Mouse (Mus musculus): ENCODE data around the gene Ppp1r1b. TPM values are rescaled to one million over a fixed set of nuclear protein-coding genes. Genes with fewer than 3 reads are reported as not detected.

Gene Ppp1r1b
- polyA plus RNA-seq, 1 experiment, result 0.34 TPM

- H3K27me3 ChIP-seq (replicated peaks), result peaks cover 99% of the 10 kb centered on the region
These were observed 27.2 kb upstream of the Ppp1r1b start for GRCm38 (mm10) chr11:98320806-98321676.

GRCm38 (mm10) chr11:98321677-98322003 is 26.6 kb upstream of the Ppp1r1b start:
- Histone ChIP-seq H3K4me3 (replicated peaks) (no peak overlapping the region), H3K27me3 (replicated peaks) (peaks cover 98% of the 10 kb centered on the region)
- TF ChIP-seq FLI1 (IDR thresholded peaks at IDR 0.05; ENCODE audit: low read length), result no peak
- no peak for TF ChIP-seq GATA1 (IDR thresholded peaks at IDR 0.05; ENCODE audit: borderline replicate concordance, low read length)

More at GRCm38 (mm10) chr11:98320806-98321676, 27.2 kb upstream of the Ppp1r1b start:
- Histone ChIP-seq H3K9me3 (no peaks in the 10 kb centered on the region), H3K4me1 (no peaks in the 10 kb centered on the region), H3K4me3 (replicated peaks) (no peak overlapping the region), H3K36me3 (replicated peaks; ENCODE audit: low read length) (no peaks in the 10 kb centered on the region)
- TF ChIP-seq GATA1 (IDR thresholded peaks at IDR 0.05; ENCODE audit: borderline replicate concordance, low read length) (no peak), FLI1 (IDR thresholded peaks at IDR 0.05; ENCODE audit: low read length) (no peak)

GRCm38 (mm10) chr11:98322159-98322558 is 26.0 kb upstream of the Ppp1r1b start:
- peaks cover 98% of the 10 kb centered on the region for H3K27me3 ChIP-seq (replicated peaks)
- H3K4me3 ChIP-seq (replicated peaks), result no peak overlapping the region
- H3K36me3 ChIP-seq (replicated peaks; ENCODE audit: low read length), result no peaks in the 10 kb centered on the region
- TF ChIP-seq FLI1 (IDR thresholded peaks at IDR 0.05; ENCODE audit: low read length) (no peak), GATA1 (IDR thresholded peaks at IDR 0.05; ENCODE audit: borderline replicate concordance, low read length) (no peak)
- peaks cover 4% of the 10 kb centered on the region for H3K4me1 ChIP-seq
- H3K9me3 ChIP-seq, result no peaks in the 10 kb centered on the region

More at GRCm38 (mm10) chr11:98321677-98322003, 26.6 kb upstream of the Ppp1r1b start:
- Histone ChIP-seq H3K4me1 (no peaks in the 10 kb centered on the region), H3K36me3 (replicated peaks; ENCODE audit: low read length) (no peaks in the 10 kb centered on the region), H3K9me3 (no peaks in the 10 kb centered on the region)

GRCm38 (mm10) chr11:98323136-98323866 is 24.9 kb upstream of the Ppp1r1b start:
- no peaks in the 10 kb centered on the region; the same call in 1 of the 2 replicates for H3K9me3 ChIP-seq
- no peak overlapping the region for H3K4me3 ChIP-seq (replicated peaks)
- H3K27me3 ChIP-seq (replicated peaks), result peaks cover 98% of the 10 kb centered on the region
- peaks cover 15% of the 10 kb centered on the region for H3K4me1 ChIP-seq
- TF ChIP-seq GATA1 (IDR thresholded peaks at IDR 0.05; ENCODE audit: borderline replicate concordance, low read length) (no peak), FLI1 (IDR thresholded peaks at IDR 0.05; ENCODE audit: low read length) (no peak)
- no peaks in the 10 kb centered on the region for H3K36me3 ChIP-seq (replicated peaks; ENCODE audit: low read length)

GRCm38 (mm10) chr11:98323933-98324332 is 24.3 kb upstream of the Ppp1r1b start:
- Histone ChIP-seq H3K27me3 (replicated peaks) (peaks cover 98% of the 10 kb centered on the region), H3K4me3 (replicated peaks) (no peak overlapping the region), H3K36me3 (replicated peaks; ENCODE audit: low read length) (no peaks in the 10 kb centered on the region), H3K4me1 (peaks cover 18% of the 10 kb centered on the region), H3K9me3 (no peaks in the 10 kb centered on the region; the same call in 1 of the 2 replicates)
- TF ChIP-seq GATA1 (IDR thresholded peaks at IDR 0.05; ENCODE audit: borderline replicate concordance, low read length), result no peak
- no peak for TF ChIP-seq FLI1 (IDR thresholded peaks at IDR 0.05; ENCODE audit: low read length)

- Histone ChIP-seq H3K4me3 (replicated peaks) (no peak overlapping the region), H3K27me3 (replicated peaks) (peaks cover 98% of the 10 kb centered on the region), H3K9me3 (no peaks in the 10 kb centered on the region; the same call in 1 of the 2 replicates), H3K36me3 (replicated peaks; ENCODE audit: low read length) (no peaks in the 10 kb centered on the region), H3K4me1 (peaks cover 18% of the 10 kb centered on the region)
- TF ChIP-seq GATA1 (IDR thresholded peaks at IDR 0.05; ENCODE audit: borderline replicate concordance, low read length) (no peak), FLI1 (IDR thresholded peaks at IDR 0.05; ENCODE audit: low read length) (no peak)
These were observed 22.9 kb upstream of the Ppp1r1b start for GRCm38 (mm10) chr11:98325191-98325820.

- TF ChIP-seq FLI1 (IDR thresholded peaks at IDR 0.05; ENCODE audit: low read length) (no peak), GATA1 (IDR thresholded peaks at IDR 0.05; ENCODE audit: borderline replicate concordance, low read length) (no peak)
- no peaks in the 10 kb centered on the region for H3K36me3 ChIP-seq (replicated peaks; ENCODE audit: low read length)
- peaks cover 18% of the 10 kb centered on the region for H3K4me1 ChIP-seq
- H3K4me3 ChIP-seq (replicated peaks), result no peak overlapping the region
- H3K9me3 ChIP-seq, result no peaks in the 10 kb centered on the region; the same call in 1 of the 2 replicates
- H3K27me3 ChIP-seq (replicated peaks), result peaks cover 98% of the 10 kb centered on the region
These were observed 22.4 kb upstream of the Ppp1r1b start for GRCm38 (mm10) chr11:98325821-98326218.

GRCm38 (mm10) chr11:98326741-98327135 is 21.5 kb upstream of the Ppp1r1b start:
- peaks cover 98% of the 10 kb centered on the region for H3K27me3 ChIP-seq (replicated peaks)
- peaks cover 18% of the 10 kb centered on the region for H3K4me1 ChIP-seq
- H3K4me3 ChIP-seq (replicated peaks), result no peak overlapping the region
- H3K9me3 ChIP-seq, result no peaks in the 10 kb centered on the region; the same call in 1 of the 2 replicates
- no peaks in the 10 kb centered on the region for H3K36me3 ChIP-seq (replicated peaks; ENCODE audit: low read length)
- no peak for TF ChIP-seq FLI1 (IDR thresholded peaks at IDR 0.05; ENCODE audit: low read length)
- no peak for TF ChIP-seq GATA1 (IDR thresholded peaks at IDR 0.05; ENCODE audit: borderline replicate concordance, low read length)

- peaks cover 18% of the 10 kb centered on the region for H3K4me1 ChIP-seq
- peaks cover 98% of the 10 kb centered on the region for H3K27me3 ChIP-seq (replicated peaks)
- no peaks in the 10 kb centered on the region for H3K36me3 ChIP-seq (replicated peaks; ENCODE audit: low read length)
- H3K4me3 ChIP-seq (replicated peaks), result peak overlapping the region; percentile 59
- TF ChIP-seq GATA1 (IDR thresholded peaks at IDR 0.05; ENCODE audit: borderline replicate concordance, low read length) (no peak), FLI1 (IDR thresholded peaks at IDR 0.05; ENCODE audit: low read length) (no peak)
- H3K9me3 ChIP-seq, result no peaks in the 10 kb centered on the region; the same call in none of the 2 replicates
These were observed 20.8 kb upstream of the Ppp1r1b start for GRCm38 (mm10) chr11:98327136-98328030.

Measured in megakaryocyte, embryonic 14.5 days (primary cell).